Mouse (Mus musculus): Measurements from ENCODE around the gene Ttc39a. TPM values are rescaled to one million over a fixed set of nuclear protein-coding genes. Genes with fewer than 3 reads are reported as not detected.

Ttc39a gene
- polyA plus RNA-seq, 1 experiment from 2014 or later, result 2.3 TPM

- H3K27me3 ChIP-seq, result no peaks in the 10 kb centered on the region
- WGBS, result 58% methylated on average over 2 of the region's 2 CpGs
- peaks cover 8% of the 10 kb centered on the region for H3K4me1 ChIP-seq
- H3K4me2 ChIP-seq (replicated peaks), result peak overlapping the region; percentile 55
- ATAC-seq (ENCODE audit: low FRiP score), result no peak
- H3K36me3 ChIP-seq, result peaks cover 6% of the 10 kb centered on the region
- H3K4me3 ChIP-seq, result peak overlapping the region; percentile 91
- H3K27ac ChIP-seq, result no peak overlapping the region
- no peaks in the 10 kb centered on the region for H3K9me3 ChIP-seq (replicated peaks)
- H3K9ac ChIP-seq, result 0 out of 2 replicates have a peak overlapping the region, but pooled peaks have one; percentile 32
Measured at GRCm38 (mm10) chr4:109475078-109475477, 68.7 kb downstream of the Ttc39a start.

DNA sequence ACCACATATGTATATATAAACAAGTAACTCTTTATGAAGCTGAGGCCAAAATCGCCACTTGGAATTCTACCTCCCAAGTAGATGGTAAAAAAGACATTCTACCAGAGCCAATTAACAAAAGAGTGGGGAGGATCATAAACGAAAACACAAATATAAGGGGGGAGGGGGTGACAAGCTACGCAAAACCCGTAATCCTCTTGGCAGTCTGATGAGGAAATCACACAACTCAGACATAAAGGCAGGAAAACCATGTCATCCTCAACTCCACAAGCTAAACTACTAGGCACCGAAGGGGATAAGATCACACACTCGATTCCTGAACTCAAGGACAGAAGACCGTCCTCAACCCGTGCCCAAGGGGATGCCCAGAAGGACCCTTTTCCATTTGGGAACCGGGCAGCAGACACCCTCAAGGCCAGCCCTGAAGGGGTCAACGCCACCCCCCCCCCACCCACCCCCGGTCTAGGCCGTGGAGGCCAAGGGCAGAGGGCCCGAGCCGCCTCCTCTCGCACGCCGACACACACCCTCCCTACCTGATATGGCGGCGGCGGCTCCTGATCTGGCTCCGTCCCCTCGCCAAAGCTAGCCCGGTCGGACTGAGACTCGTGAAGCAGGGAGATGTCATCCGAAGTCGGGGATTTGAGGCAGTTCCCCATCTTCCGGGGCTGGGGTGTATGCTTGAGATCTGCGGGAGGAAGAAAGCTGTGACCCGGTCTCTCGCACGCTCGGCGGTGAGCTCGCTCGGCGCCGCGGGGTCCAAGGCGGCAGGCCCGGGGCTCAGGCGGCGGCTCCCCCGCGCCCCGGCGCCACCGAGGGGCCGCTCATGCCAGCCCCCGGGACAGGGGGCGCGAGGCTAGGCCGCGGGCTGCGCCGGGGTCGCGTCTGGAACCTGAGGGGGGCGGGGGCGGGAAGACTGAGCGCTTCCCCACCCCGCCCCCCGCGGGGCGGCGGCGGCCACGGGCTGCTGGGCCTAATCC, 69.4 kb downstream of the Ttc39a start:
- peak overlapping the region; percentile 98 for H3K9ac ChIP-seq
- under 1% methylated on average over 65 of the region's 68 CpGs for WGBS
- no peaks in the 10 kb centered on the region for H3K27me3 ChIP-seq
- peak overlapping the region; percentile 55 for H3K4me2 ChIP-seq (replicated peaks)
- peaks cover 6% of the 10 kb centered on the region for H3K36me3 ChIP-seq
- H3K4me3 ChIP-seq, result peak overlapping the region; percentile 91
- ATAC-seq (ENCODE audit: low FRiP score), result peak; percentile 82
- peaks cover 7% of the 10 kb centered on the region for H3K4me1 ChIP-seq
- H3K9me3 ChIP-seq (replicated peaks), result no peaks in the 10 kb centered on the region
- peak overlapping the region; percentile 98 for H3K27ac ChIP-seq

GRCm38 (mm10) chr4:109476554-109477014, 70.2 kb downstream of the Ttc39a start:
- peak overlapping the region; percentile 98 for H3K9ac ChIP-seq
- H3K4me3 ChIP-seq, result peak overlapping the region; percentile 91
- H3K36me3 ChIP-seq, result peaks cover 6% of the 10 kb centered on the region
- ATAC-seq (ENCODE audit: low FRiP score), result peak; percentile 99
- H3K27ac ChIP-seq, result peak overlapping the region; percentile 98
- no peaks in the 10 kb centered on the region for H3K27me3 ChIP-seq
- no peaks in the 10 kb centered on the region for H3K9me3 ChIP-seq (replicated peaks)
- peak overlapping the region; percentile 55 for H3K4me2 ChIP-seq (replicated peaks)
- peaks cover 5% of the 10 kb centered on the region for H3K4me1 ChIP-seq
- under 1% methylated on average over 35 of the region's 39 CpGs for WGBS

DNA sequence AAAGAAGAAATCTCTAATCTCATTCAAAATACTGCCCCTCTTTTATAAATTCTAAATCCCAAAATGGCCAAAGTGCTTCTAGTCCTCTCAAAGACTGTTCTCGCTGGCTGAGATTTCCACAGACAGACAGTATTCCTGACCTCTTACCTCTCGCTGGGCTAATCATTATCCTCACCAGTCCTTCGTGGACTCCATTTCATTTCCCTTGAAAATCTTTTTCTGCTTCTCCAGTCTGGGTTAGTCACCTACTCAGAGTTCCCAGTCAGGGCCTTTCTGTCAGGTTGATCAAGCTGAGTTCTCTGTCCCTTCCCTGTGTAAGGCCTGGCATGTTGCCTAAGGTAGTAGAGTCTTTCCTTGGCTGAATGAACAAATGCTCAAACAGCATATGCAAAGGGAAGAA, 71.0 kb downstream of the Ttc39a start:
- WGBS, result 94% methylated on average over 3 of the region's 3 CpGs
- no peaks in the 10 kb centered on the region for H3K9me3 ChIP-seq (replicated peaks)

DNA sequence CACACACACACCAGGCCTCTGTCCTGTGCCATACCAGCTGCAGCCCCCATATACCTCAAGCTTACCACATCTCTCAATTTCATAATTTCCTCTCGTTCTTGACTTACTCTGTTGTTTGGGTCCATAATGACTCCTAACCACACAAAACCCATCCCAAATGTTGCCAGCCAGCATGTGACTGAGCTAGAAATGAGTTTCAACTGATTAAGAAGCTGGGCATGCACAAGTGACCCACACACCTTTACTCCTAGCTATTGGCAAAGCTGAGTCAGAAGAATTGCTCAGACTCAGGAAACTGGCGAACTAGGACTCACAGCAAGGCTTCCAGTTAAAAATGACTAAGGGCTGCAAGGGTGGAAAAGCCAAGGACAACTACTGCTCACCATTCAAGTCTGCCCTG, 75.0 kb downstream of the Ttc39a start:
- ATAC-seq (ENCODE audit: low FRiP score), result no peak
- WGBS, result 88% methylated on average over 2 of the region's 2 CpGs
- H3K4me3 ChIP-seq, result no peak overlapping the region
- no peak overlapping the region for H3K9ac ChIP-seq
- no peak overlapping the region for H3K4me2 ChIP-seq (replicated peaks)
- H3K27ac ChIP-seq, result no peak overlapping the region
- no peaks in the 10 kb centered on the region for H3K27me3 ChIP-seq
- H3K4me1 ChIP-seq, result no peaks in the 10 kb centered on the region
- H3K9me3 ChIP-seq (replicated peaks), result no peaks in the 10 kb centered on the region
- H3K36me3 ChIP-seq, result no peaks in the 10 kb centered on the region

More for the DNA sequence above, 71.0 kb downstream of the Ttc39a start:
- no peak overlapping the region for H3K9ac ChIP-seq
- peaks cover 4% of the 10 kb centered on the region for H3K36me3 ChIP-seq
- H3K4me1 ChIP-seq, result peaks cover 5% of the 10 kb centered on the region
- no peaks in the 10 kb centered on the region for H3K27me3 ChIP-seq
- H3K4me2 ChIP-seq (replicated peaks), result no peak overlapping the region
- H3K4me3 ChIP-seq, result no peak overlapping the region
- ATAC-seq (ENCODE audit: low FRiP score), result no peak
- no peak overlapping the region for H3K27ac ChIP-seq

GRCm38 (mm10) chr4:109482701-109483100, 76.3 kb downstream of the Ttc39a start:
- H3K9ac ChIP-seq, result no peak overlapping the region
- H3K4me1 ChIP-seq, result no peaks in the 10 kb centered on the region
- ATAC-seq (ENCODE audit: low FRiP score), result no peak
- no peaks in the 10 kb centered on the region for H3K27me3 ChIP-seq
- no peak overlapping the region for H3K27ac ChIP-seq
- H3K4me3 ChIP-seq, result no peak overlapping the region
- H3K36me3 ChIP-seq, result no peaks in the 10 kb centered on the region
- no peaks in the 10 kb centered on the region for H3K9me3 ChIP-seq (replicated peaks)
- no peak overlapping the region for H3K4me2 ChIP-seq (replicated peaks)
- WGBS, result 84% methylated on average over 1 of the region's 1 CpGs

DNA sequence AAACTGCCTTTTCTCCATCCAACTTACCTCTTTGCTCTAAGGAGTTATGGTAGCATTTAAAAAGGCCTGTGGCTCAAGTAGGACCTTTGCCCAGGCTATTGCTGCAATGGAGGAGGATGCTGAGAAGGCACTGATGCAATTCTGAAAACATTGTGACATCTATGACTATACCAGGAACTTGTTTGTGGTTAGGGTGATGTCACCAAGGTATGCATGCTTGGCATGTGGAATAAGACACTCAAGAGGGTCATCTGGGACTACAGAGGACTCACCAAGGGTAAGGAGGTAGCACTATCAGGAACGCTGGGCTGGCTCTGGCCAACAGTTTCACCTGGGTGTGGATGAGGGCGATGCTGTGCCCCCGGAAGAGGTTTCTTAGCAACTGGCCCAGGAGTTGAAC, 78.2 kb downstream of the Ttc39a start, which contains the start of gene Rnf11:
Gene Rnf11 (minus strand): TSS at position 108 of the 400 bp plus-strand sequence.
- 86% methylated on average over 3 of the region's 3 CpGs for WGBS
- Histone ChIP-seq H3K36me3 (no peaks in the 10 kb centered on the region), H3K27ac (no peak within 1 kb of the TSS), H3K4me3 (no peak within 1 kb of the TSS), H3K4me2 (replicated peaks) (no peak within 1 kb of the TSS), H3K9ac (no peak within 1 kb of the TSS), H3K4me1 (no peaks in the 10 kb centered on the region), H3K27me3 (no peaks in the 10 kb centered on the region), H3K9me3 (replicated peaks) (no peaks in the 10 kb centered on the region)
- ATAC-seq (ENCODE audit: low FRiP score), result no peak

- WGBS, result 62% methylated on average over 1 of the region's 1 CpGs
- no peak overlapping the region for H3K4me3 ChIP-seq
Measured at GRCm38 (mm10) chr4:109488812-109489211, 82.4 kb downstream of the Ttc39a start.

GRCm38 (mm10) chr4:109493581-109493980, 87.2 kb downstream of the Ttc39a start:
- H3K9ac ChIP-seq, result no peak overlapping the region
- no peak for ATAC-seq (ENCODE audit: low FRiP score)
- H3K4me2 ChIP-seq (replicated peaks), result no peak overlapping the region
- H3K9me3 ChIP-seq (replicated peaks), result no peaks in the 10 kb centered on the region
- H3K27me3 ChIP-seq, result no peaks in the 10 kb centered on the region
- H3K4me1 ChIP-seq, result no peaks in the 10 kb centered on the region
- H3K27ac ChIP-seq, result no peak overlapping the region
- H3K36me3 ChIP-seq, result no peaks in the 10 kb centered on the region
- H3K4me3 ChIP-seq, result no peak overlapping the region

More at GRCm38 (mm10) chr4:109488812-109489211, 82.4 kb downstream of the Ttc39a start:
- ATAC-seq (ENCODE audit: low FRiP score), result no peak
- no peaks in the 10 kb centered on the region for H3K4me1 ChIP-seq
- no peak overlapping the region for H3K4me2 ChIP-seq (replicated peaks)
- H3K36me3 ChIP-seq, result no peaks in the 10 kb centered on the region
- H3K27me3 ChIP-seq, result no peaks in the 10 kb centered on the region
- H3K9me3 ChIP-seq (replicated peaks), result no peaks in the 10 kb centered on the region
- no peak overlapping the region for H3K27ac ChIP-seq
- no peak overlapping the region for H3K9ac ChIP-seq

Other genes with a start within 250 kb of the Ttc39a start
- gene Osbpl9, start 204.4 kb upstream of the Ttc39a start, polyA plus RNA-seq (2016; fragmentation: Nextera tagmentation; extraction: Ambion mirVana), result 87.9 and 97.4 TPM in 2 replicates
- gene Calr4, start 172.1 kb upstream of the Ttc39a start, polyA plus RNA-seq (2016; fragmentation: Nextera tagmentation; extraction: Ambion mirVana), result 1.2 and 1.7 TPM in 2 replicates
- gene Eps15, start 126.4 kb upstream of the Ttc39a start, polyA plus RNA-seq (2016; fragmentation: Nextera tagmentation; extraction: Ambion mirVana), result 69.2 and 81.1 TPM in 2 replicates
- gene Rnf11, start 78.1 kb downstream of the Ttc39a start, polyA plus RNA-seq (2016; fragmentation: Nextera tagmentation; extraction: Ambion mirVana), result 68.2 and 75.6 TPM in 2 replicates
- not detected in 2 replicates for gene 4930522H14Rik, start 124.7 kb downstream of the Ttc39a start, polyA plus RNA-seq (2016; fragmentation: Nextera tagmentation; extraction: Ambion mirVana)